Mouse (Mus musculus): ENCODE measurements around the gene Scarb1.

Scarb1 gene

GRCm38 (mm10) chr5:125351057-125351456, 10.2 kb upstream of the Scarb1 start:
- TF ChIP-seq GATA4 (IDR thresholded peaks at IDR 0.05; ENCODE audit: insufficient replicate concordance, low read length), result no peak

GRCm38 (mm10) chr5:125349391-125349790, 8.5 kb upstream of the Scarb1 start:
- TF ChIP-seq GATA4 (IDR thresholded peaks at IDR 0.05; ENCODE audit: insufficient replicate concordance, low read length), result no peak

- TF ChIP-seq GATA4 (IDR thresholded peaks at IDR 0.05; ENCODE audit: insufficient replicate concordance, low read length), result no peak
Measured at GRCm38 (mm10) chr5:125348487-125348886, 7.6 kb upstream of the Scarb1 start.

- no peak for TF ChIP-seq GATA4 (IDR thresholded peaks at IDR 0.05; ENCODE audit: insufficient replicate concordance, low read length)
Measured at GRCm38 (mm10) chr5:125348067-125348466, 7.2 kb upstream of the Scarb1 start.

- no peak for TF ChIP-seq GATA4 (IDR thresholded peaks at IDR 0.05; ENCODE audit: insufficient replicate concordance, low read length)
Measured at GRCm38 (mm10) chr5:125344296-125344695, 3.4 kb upstream of the Scarb1 start.

- TF ChIP-seq GATA4 (IDR thresholded peaks at IDR 0.05; ENCODE audit: insufficient replicate concordance, low read length), result no peak
Measured at GRCm38 (mm10) chr5:125341459-125342090, 681 bp upstream of the Scarb1 start.

GRCm38 (mm10) chr5:125339851-125340531, 903 bp downstream of the Scarb1 start:
- TF ChIP-seq GATA4 (IDR thresholded peaks at IDR 0.05; ENCODE audit: insufficient replicate concordance, low read length), result no peak

- no peak for TF ChIP-seq GATA4 (IDR thresholded peaks at IDR 0.05; ENCODE audit: insufficient replicate concordance, low read length)
Measured at GRCm38 (mm10) chr5:125339108-125339751, 1.7 kb downstream of the Scarb1 start.

GRCm38 (mm10) chr5:125337526-125337925, 3.4 kb downstream of the Scarb1 start:
- TF ChIP-seq GATA4 (IDR thresholded peaks at IDR 0.05; ENCODE audit: insufficient replicate concordance, low read length), result no peak

GRCm38 (mm10) chr5:125337012-125337411, 3.9 kb downstream of the Scarb1 start:
- TF ChIP-seq GATA4 (IDR thresholded peaks at IDR 0.05; ENCODE audit: insufficient replicate concordance, low read length), result peak; percentile 95

GRCm38 (mm10) chr5:125333009-125333408, 7.9 kb downstream of the Scarb1 start:
- no peak for TF ChIP-seq GATA4 (IDR thresholded peaks at IDR 0.05; ENCODE audit: insufficient replicate concordance, low read length)

- no peak for TF ChIP-seq GATA4 (IDR thresholded peaks at IDR 0.05; ENCODE audit: insufficient replicate concordance, low read length)
Measured at GRCm38 (mm10) chr5:125332333-125332732, 8.6 kb downstream of the Scarb1 start.

GRCm38 (mm10) chr5:125331811-125332210, 9.1 kb downstream of the Scarb1 start:
- TF ChIP-seq GATA4 (IDR thresholded peaks at IDR 0.05; ENCODE audit: insufficient replicate concordance, low read length), result no peak

GRCm38 (mm10) chr5:125331094-125331493, 9.8 kb downstream of the Scarb1 start:
- no peak for TF ChIP-seq GATA4 (IDR thresholded peaks at IDR 0.05; ENCODE audit: insufficient replicate concordance, low read length)

- peak; percentile 27; the same call in 1 of the 2 replicates for TF ChIP-seq GATA4 (IDR thresholded peaks at IDR 0.05; ENCODE audit: insufficient replicate concordance, low read length)
Measured at GRCm38 (mm10) chr5:125330656-125331055, 10.2 kb downstream of the Scarb1 start.

- no peak for TF ChIP-seq GATA4 (IDR thresholded peaks at IDR 0.05; ENCODE audit: insufficient replicate concordance, low read length)
Measured at GRCm38 (mm10) chr5:125330191-125330590, 10.7 kb downstream of the Scarb1 start.

Data from liver, adult (tissue).